Mouse (Mus musculus): Measurements from ENCODE around the gene Gm12216. TPM values are rescaled to one million over a fixed set of nuclear protein-coding genes. Genes with fewer than 3 reads are reported as not detected.
"Not testable (repeated sequence)": the region's sequence is repeated elsewhere in the genome, so short reads cannot be mapped to it uniquely, and the experiment has no call there.

Gm12216 gene
- polyA plus RNA-seq, 1 experiment, result 1.2 TPM

GRCm38 (mm10) chr11:53889091-53889645 lies 30.1 kb upstream of the Gm12216 start:
- Histone ChIP-seq H3K27ac (ENCODE audit: insufficient read depth, low read length) (no peak overlapping the region), H3K4me1 (ENCODE audit: control insufficient read depth, insufficient read depth, low read length) (0 out of 2 replicates have a peak, but pooled peaks cover 5% of the 10 kb centered on the region), H3K4me3 (replicated peaks; ENCODE audit: insufficient read depth, low read depth, low read length) (no peak overlapping the region), H3K27me3 (ENCODE audit: control insufficient read depth, insufficient read depth, low read length) (no peaks in the 10 kb centered on the region)
- 74% methylated on average over 4 of the region's 4 CpGs for WGBS
- no peak for DNase-seq
- TF ChIP-seq CTCF (IDR thresholded peaks at IDR 0.05; ENCODE audit: borderline replicate concordance, insufficient read depth, low read depth, low read length) (no peak), POLR2A (IDR thresholded peaks at IDR 0.05; ENCODE audit: borderline replicate concordance, insufficient read depth, low read length) (no peak)

DNA sequence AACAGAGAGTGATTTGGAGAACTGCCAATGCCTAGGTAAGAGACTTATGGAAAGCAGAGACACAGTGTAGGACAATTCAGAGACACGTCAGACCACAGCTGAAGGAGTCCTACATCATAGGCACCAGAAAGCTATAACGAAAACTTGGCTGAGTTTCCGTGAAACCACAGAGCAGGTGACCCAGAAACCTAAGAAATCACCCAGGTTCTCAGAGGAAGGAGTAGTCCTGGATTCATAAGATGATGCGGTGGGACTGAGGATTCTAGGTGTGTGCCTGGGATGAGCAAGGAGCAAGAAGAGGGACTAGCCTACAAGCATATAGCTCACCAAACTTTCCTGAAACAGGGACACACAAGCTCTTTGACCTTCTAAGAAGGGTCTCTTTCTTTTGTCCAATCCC lies 29.2 kb upstream of the Gm12216 start:
- 82% methylated on average over 4 of the region's 4 CpGs for whole genome bisulfite sequencing
- no peak for TF ChIP-seq POLR2A (IDR thresholded peaks at IDR 0.05; ENCODE audit: borderline replicate concordance, insufficient read depth, low read length)
- no peak for TF ChIP-seq CTCF (IDR thresholded peaks at IDR 0.05; ENCODE audit: borderline replicate concordance, insufficient read depth, low read depth, low read length)
- Histone ChIP-seq H3K27me3 (ENCODE audit: control insufficient read depth, insufficient read depth, low read length) (no peaks in the 10 kb centered on the region), H3K4me1 (ENCODE audit: control insufficient read depth, insufficient read depth, low read length) (0 out of 2 replicates have a peak, but pooled peaks cover 5% of the 10 kb centered on the region), H3K27ac (ENCODE audit: insufficient read depth, low read length) (no peak overlapping the region), H3K4me3 (replicated peaks; ENCODE audit: insufficient read depth, low read depth, low read length) (no peak overlapping the region)
- DNase-seq, result no peak

- TF ChIP-seq CTCF (IDR thresholded peaks at IDR 0.05; ENCODE audit: borderline replicate concordance, insufficient read depth, low read depth, low read length) (no peak), POLR2A (IDR thresholded peaks at IDR 0.05; ENCODE audit: borderline replicate concordance, insufficient read depth, low read length) (no peak)
- no peaks in the 10 kb centered on the region for H3K4me1 ChIP-seq (ENCODE audit: control insufficient read depth, insufficient read depth, low read length)
Observed at GRCm38 (mm10) chr11:53883287-53883686, 24.2 kb upstream of the Gm12216 start.

GRCm38 (mm10) chr11:53878096-53878495 lies 19.0 kb upstream of the Gm12216 start:
- WGBS, result 88% methylated on average over 5 of the region's 5 CpGs
- DNase-seq; H3K4me3 ChIP-seq (replicated peaks; ENCODE audit: insufficient read depth, low read depth, low read length); H3K4me1 ChIP-seq (ENCODE audit: control insufficient read depth, insufficient read depth, low read length); H3K27ac ChIP-seq (ENCODE audit: insufficient read depth, low read length); H3K27me3 ChIP-seq (ENCODE audit: control insufficient read depth, insufficient read depth, low read length): not testable (repeated sequence)

More at GRCm38 (mm10) chr11:53883287-53883686, 24.2 kb upstream of the Gm12216 start:
- H3K4me3 ChIP-seq (replicated peaks; ENCODE audit: insufficient read depth, low read depth, low read length), result no peak overlapping the region
- DNase-seq, result no peak
- no peak overlapping the region for H3K27ac ChIP-seq (ENCODE audit: insufficient read depth, low read length)
- no peaks in the 10 kb centered on the region for H3K27me3 ChIP-seq (ENCODE audit: control insufficient read depth, insufficient read depth, low read length)
- 89% methylated on average over 2 of the region's 2 CpGs for WGBS

DNA sequence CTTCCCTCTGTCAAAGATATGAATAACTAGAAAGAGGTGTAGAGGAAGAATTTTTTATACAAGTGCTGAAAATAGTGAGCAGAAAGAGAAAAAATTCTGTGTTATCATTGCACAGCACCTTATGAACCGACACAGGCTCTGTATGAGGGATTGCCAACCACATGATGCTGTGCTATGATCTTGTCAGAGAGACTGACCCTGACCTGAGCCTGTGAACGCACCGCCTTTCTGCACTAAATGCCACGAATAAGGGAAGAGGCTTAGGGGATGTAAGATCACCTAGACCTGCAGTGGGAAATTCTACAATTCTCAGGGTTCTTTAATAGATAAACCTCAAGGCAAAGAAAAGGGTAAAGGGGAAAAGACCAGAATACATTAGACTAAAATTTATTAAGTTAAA lies 17.4 kb upstream of the Gm12216 start:
- Histone ChIP-seq H3K27ac (ENCODE audit: insufficient read depth, low read length) (no peak overlapping the region), H3K27me3 (ENCODE audit: control insufficient read depth, insufficient read depth, low read length) (no peaks in the 10 kb centered on the region), H3K4me1 (ENCODE audit: control insufficient read depth, insufficient read depth, low read length) (no peaks in the 10 kb centered on the region), H3K4me3 (replicated peaks; ENCODE audit: insufficient read depth, low read depth, low read length) (no peak overlapping the region)
- DNase-seq, result no peak
- WGBS, result 87% methylated on average over 4 of the region's 4 CpGs
- no peak for TF ChIP-seq CTCF (IDR thresholded peaks at IDR 0.05; ENCODE audit: borderline replicate concordance, insufficient read depth, low read depth, low read length)
- TF ChIP-seq POLR2A (IDR thresholded peaks at IDR 0.05; ENCODE audit: borderline replicate concordance, insufficient read depth, low read length), result no peak

GRCm38 (mm10) chr11:53874706-53875105 lies 15.7 kb upstream of the Gm12216 start:
- Histone ChIP-seq H3K4me3 (replicated peaks; ENCODE audit: insufficient read depth, low read depth, low read length) (no peak overlapping the region), H3K27me3 (ENCODE audit: control insufficient read depth, insufficient read depth, low read length) (no peaks in the 10 kb centered on the region), H3K4me1 (ENCODE audit: control insufficient read depth, insufficient read depth, low read length) (no peaks in the 10 kb centered on the region), H3K27ac (ENCODE audit: insufficient read depth, low read length) (no peak overlapping the region)
- WGBS, result 76% methylated on average over 4 of the region's 4 CpGs
- no peak for TF ChIP-seq POLR2A (IDR thresholded peaks at IDR 0.05; ENCODE audit: borderline replicate concordance, insufficient read depth, low read length)
- peak; percentile 15; the same call in 1 of the 2 replicates for TF ChIP-seq CTCF (IDR thresholded peaks at IDR 0.05; ENCODE audit: borderline replicate concordance, insufficient read depth, low read depth, low read length)
- no peak for DNase-seq

DNA sequence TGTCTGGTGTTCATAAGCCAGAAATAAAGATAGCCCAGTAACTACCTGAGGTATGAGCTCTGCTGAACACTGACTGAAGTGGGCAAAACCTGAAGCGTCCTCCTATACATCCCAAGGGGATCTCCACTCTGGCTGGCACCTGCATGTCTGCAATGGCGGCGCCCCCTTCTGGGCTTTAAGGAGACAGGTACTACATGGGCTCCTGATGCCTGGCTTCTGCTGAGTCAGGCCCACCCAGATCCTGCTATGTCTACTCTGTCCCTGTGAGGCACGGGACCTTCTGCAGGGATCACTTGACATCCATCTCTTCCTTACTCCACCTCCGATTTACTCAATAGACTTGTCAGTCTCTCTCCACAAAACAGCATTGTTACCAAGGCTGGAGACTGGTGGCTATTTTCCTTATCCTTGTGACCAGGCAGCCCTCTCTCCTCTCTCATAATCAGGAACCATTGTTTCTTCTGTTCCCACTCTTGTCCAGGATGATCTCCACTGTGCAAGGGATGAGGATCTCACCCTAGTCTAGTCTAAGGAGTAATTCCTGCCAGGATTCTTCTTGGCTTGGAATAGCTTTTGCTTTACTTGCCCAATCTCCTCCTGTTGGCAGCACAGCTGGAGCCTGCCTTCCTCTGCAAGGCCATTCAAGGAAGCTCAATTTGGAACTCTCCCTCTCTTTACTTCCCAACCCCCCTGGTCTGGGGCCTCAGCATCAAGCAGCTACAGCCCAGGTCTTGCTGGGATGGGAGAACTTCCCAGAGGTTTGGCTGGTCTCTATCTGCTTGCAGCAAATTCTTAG lies 15.1 kb upstream of the Gm12216 start:
- H3K27ac ChIP-seq (ENCODE audit: insufficient read depth, low read length); H3K4me3 ChIP-seq (replicated peaks; ENCODE audit: insufficient read depth, low read depth, low read length); H3K27me3 ChIP-seq (ENCODE audit: control insufficient read depth, insufficient read depth, low read length); DNase-seq; H3K4me1 ChIP-seq (ENCODE audit: control insufficient read depth, insufficient read depth, low read length): not testable (repeated sequence)
- WGBS, result 62% methylated on average over 5 of the region's 5 CpGs

- no peaks in the 10 kb centered on the region for H3K27me3 ChIP-seq (ENCODE audit: control insufficient read depth, insufficient read depth, low read length)
- 90% methylated on average over 2 of the region's 2 CpGs for WGBS
- no peak overlapping the region for H3K27ac ChIP-seq (ENCODE audit: insufficient read depth, low read length)
- H3K4me1 ChIP-seq (ENCODE audit: control insufficient read depth, insufficient read depth, low read length), result no peaks in the 10 kb centered on the region
- no peak for DNase-seq
- TF ChIP-seq POLR2A (IDR thresholded peaks at IDR 0.05; ENCODE audit: borderline replicate concordance, insufficient read depth, low read length), result no peak
- TF ChIP-seq CTCF (IDR thresholded peaks at IDR 0.05; ENCODE audit: borderline replicate concordance, insufficient read depth, low read depth, low read length), result no peak
- no peak overlapping the region for H3K4me3 ChIP-seq (replicated peaks; ENCODE audit: insufficient read depth, low read depth, low read length)
Observed at GRCm38 (mm10) chr11:53871786-53872507, 12.9 kb upstream of the Gm12216 start.

All from cerebellum, adult 2 months (tissue).